Mouse (Mus musculus): ENCODE results near the gene Rhbdd2. TPM values are rescaled to one million over a fixed set of nuclear protein-coding genes. Genes with fewer than 3 reads are reported as not detected.
A peak's percentile ranks its signal among the peaks of the same experiment; 100 is the strongest.
"Not testable (repeated sequence)": the region's sequence is repeated elsewhere in the genome, so short reads cannot be mapped to it uniquely, and the experiment has no call there.

The Rhbdd2 gene
- polyA plus RNA-seq, 1 experiment from 2014 or later: 44.8 TPM

GRCm38 (mm10) chr5:135607581-135607980, 24.8 kb upstream of the Rhbdd2 start:
- WGBS: 46% methylated on average over 1 of the region's 1 CpGs
- H3K4me3 ChIP-seq (ENCODE audit: low read depth, low read length): no peak overlapping the region

DNA sequence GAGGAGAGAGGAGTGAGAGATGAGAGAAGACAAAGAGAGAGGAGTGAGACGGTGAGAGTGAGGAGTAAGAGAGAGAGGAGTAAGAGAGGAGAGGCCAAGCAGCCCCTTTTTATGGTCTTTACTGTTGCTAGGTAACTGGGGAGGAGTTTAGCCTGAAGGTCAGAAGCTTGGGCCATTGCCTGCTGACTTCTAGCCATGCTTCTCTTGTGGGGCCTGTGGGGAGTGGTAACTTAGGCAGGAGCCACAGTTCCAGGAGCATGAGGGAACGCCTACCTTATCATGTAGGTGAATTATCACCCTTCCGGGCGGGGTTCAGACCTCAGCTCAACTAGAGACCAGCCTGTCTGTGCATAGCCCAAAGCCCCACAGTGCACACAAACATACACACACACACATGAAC, 22.6 kb upstream of the Rhbdd2 start:
- Histone ChIP-seq H3K9ac (ENCODE audit: low read length) (no peak overlapping the region), H3K4me2 (replicated peaks; ENCODE audit: low read depth) (no peak overlapping the region), H3K36me3 (ENCODE audit: control insufficient read depth, insufficient read depth, low read length) (no peaks in the 10 kb centered on the region), H3K9me3 (ENCODE audit: control insufficient read depth, low read length) (no peaks in the 10 kb centered on the region), H3K4me1 (replicated peaks; ENCODE audit: control insufficient read depth, insufficient read depth) (no peaks in the 10 kb centered on the region), H3K4me3 (ENCODE audit: low read depth, low read length) (no peak overlapping the region), H3K27me3 (ENCODE audit: control insufficient read depth, insufficient read depth, low read length) (no peaks in the 10 kb centered on the region), H3K27ac (replicated peaks) (no peak overlapping the region)
- no peak for ATAC-seq (ENCODE audit: low FRiP score, low TSS enrichment)
- WGBS: 62% methylated on average over 4 of the region's 4 CpGs
- TF ChIP-seq EP300 (optimal IDR thresholded peaks at IDR 0.05): no peak
- no peak for TF ChIP-seq CTCF (IDR thresholded peaks at IDR 0.05; ENCODE audit: low read depth)
- DNase-seq (ENCODE audit: low spot score): no peak

More at GRCm38 (mm10) chr5:135607581-135607980, 24.8 kb upstream of the Rhbdd2 start:
- DNase-seq (ENCODE audit: low spot score) (no peak), ATAC-seq (ENCODE audit: low FRiP score, low TSS enrichment) (no peak)
- H3K9me3 ChIP-seq (ENCODE audit: control insufficient read depth, low read length): peaks cover 4% of the 10 kb centered on the region; the same call in 1 of the 2 replicates
- no peak overlapping the region for H3K27ac ChIP-seq (replicated peaks)
- H3K36me3 ChIP-seq (ENCODE audit: control insufficient read depth, insufficient read depth, low read length): no peaks in the 10 kb centered on the region
- H3K9ac ChIP-seq (ENCODE audit: low read length): no peak overlapping the region
- no peaks in the 10 kb centered on the region for H3K27me3 ChIP-seq (ENCODE audit: control insufficient read depth, insufficient read depth, low read length)
- H3K4me2 ChIP-seq (replicated peaks; ENCODE audit: low read depth): no peak overlapping the region
- TF ChIP-seq EP300 (optimal IDR thresholded peaks at IDR 0.05): no peak
- TF ChIP-seq CTCF (IDR thresholded peaks at IDR 0.05; ENCODE audit: low read depth): no peak
- no peaks in the 10 kb centered on the region for H3K4me1 ChIP-seq (replicated peaks; ENCODE audit: control insufficient read depth, insufficient read depth)

DNA sequence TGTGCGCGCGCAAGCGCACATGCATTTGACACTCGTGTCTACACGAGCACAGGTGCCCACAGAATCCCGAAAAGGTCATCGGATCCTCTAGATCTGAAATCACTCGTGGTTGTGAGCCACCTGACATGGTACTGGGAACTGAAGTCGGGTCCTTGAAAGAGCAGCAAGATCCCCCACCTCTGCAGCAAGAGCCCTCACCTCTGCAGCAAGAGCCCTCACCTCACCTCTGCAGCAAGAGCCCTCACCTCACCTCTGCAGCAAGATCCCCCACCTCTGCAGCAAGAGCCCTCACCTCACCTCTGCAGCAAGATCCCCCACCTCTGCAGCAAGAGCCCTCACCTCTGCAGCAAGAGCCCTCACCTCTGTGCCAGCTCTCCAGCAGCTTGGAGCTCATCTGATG, 12.7 kb upstream of the Rhbdd2 start:
- not testable (repeated sequence) for ATAC-seq (ENCODE audit: low FRiP score, low TSS enrichment); H3K36me3 ChIP-seq (ENCODE audit: control insufficient read depth, insufficient read depth, low read length); H3K27ac ChIP-seq (replicated peaks); H3K4me3 ChIP-seq (ENCODE audit: low read depth, low read length); H3K4me1 ChIP-seq (replicated peaks; ENCODE audit: control insufficient read depth, insufficient read depth); H3K4me2 ChIP-seq (replicated peaks; ENCODE audit: low read depth); H3K9me3 ChIP-seq (ENCODE audit: control insufficient read depth, low read length); H3K9ac ChIP-seq (ENCODE audit: low read length); H3K27me3 ChIP-seq (ENCODE audit: control insufficient read depth, insufficient read depth, low read length); DNase-seq (ENCODE audit: low spot score)
- WGBS: 86% methylated on average over 10 of the region's 10 CpGs

GRCm38 (mm10) chr5:135620526-135620925, 11.9 kb upstream of the Rhbdd2 start:
- Histone ChIP-seq H3K4me3 (ENCODE audit: low read depth, low read length) (no peak overlapping the region), H3K9ac (ENCODE audit: low read length) (no peak overlapping the region), H3K4me2 (replicated peaks; ENCODE audit: low read depth) (no peak overlapping the region), H3K9me3 (ENCODE audit: control insufficient read depth, low read length) (no peaks in the 10 kb centered on the region), H3K27ac (replicated peaks) (no peak overlapping the region), H3K4me1 (replicated peaks; ENCODE audit: control insufficient read depth, insufficient read depth) (no peaks in the 10 kb centered on the region), H3K36me3 (ENCODE audit: control insufficient read depth, insufficient read depth, low read length) (no peaks in the 10 kb centered on the region), H3K27me3 (ENCODE audit: control insufficient read depth, insufficient read depth, low read length) (no peaks in the 10 kb centered on the region)
- no peak for ATAC-seq (ENCODE audit: low FRiP score, low TSS enrichment)
- TF ChIP-seq EP300 (optimal IDR thresholded peaks at IDR 0.05) (no peak), CTCF (IDR thresholded peaks at IDR 0.05; ENCODE audit: low read depth) (no peak)
- no peak for DNase-seq (ENCODE audit: low spot score)
- WGBS: 83% methylated on average over 9 of the region's 9 CpGs

DNA sequence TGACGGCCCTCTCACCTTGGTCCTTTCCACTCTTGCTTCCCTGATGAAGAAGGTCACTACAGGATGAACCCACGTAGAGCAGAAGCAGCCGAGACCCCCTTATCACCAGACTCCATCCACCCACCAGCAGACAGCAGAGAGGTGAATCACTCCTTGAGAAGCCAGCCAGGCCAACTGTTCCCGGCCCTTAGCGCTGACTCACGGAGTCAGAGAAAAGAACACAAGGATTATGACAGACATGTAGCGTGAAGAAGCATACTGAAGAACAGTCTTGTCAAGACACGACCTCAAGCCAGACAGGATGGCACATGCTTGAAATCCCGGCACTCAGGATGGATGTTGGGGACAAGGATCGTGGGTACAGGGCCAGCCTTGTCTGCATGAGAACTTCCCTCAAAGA, 10.7 kb upstream of the Rhbdd2 start:
- DNase-seq (ENCODE audit: low spot score) (no peak), ATAC-seq (ENCODE audit: low FRiP score, low TSS enrichment) (peak; percentile 32; the same call in 1 of the 2 replicates)
- H3K4me3 ChIP-seq (ENCODE audit: low read depth, low read length): no peak overlapping the region
- no peak overlapping the region for H3K9ac ChIP-seq (ENCODE audit: low read length)
- TF ChIP-seq EP300 (optimal IDR thresholded peaks at IDR 0.05) (no peak), CTCF (IDR thresholded peaks at IDR 0.05; ENCODE audit: low read depth) (no peak)
- WGBS: 66% methylated on average over 10 of the region's 10 CpGs
- no peak overlapping the region for H3K4me2 ChIP-seq (replicated peaks; ENCODE audit: low read depth)
- H3K27ac ChIP-seq (replicated peaks): no peak overlapping the region
- H3K9me3 ChIP-seq (ENCODE audit: control insufficient read depth, low read length): no peaks in the 10 kb centered on the region
- H3K36me3 ChIP-seq (ENCODE audit: control insufficient read depth, insufficient read depth, low read length): no peaks in the 10 kb centered on the region
- H3K4me1 ChIP-seq (replicated peaks; ENCODE audit: control insufficient read depth, insufficient read depth): no peaks in the 10 kb centered on the region
- H3K27me3 ChIP-seq (ENCODE audit: control insufficient read depth, insufficient read depth, low read length): no peaks in the 10 kb centered on the region

DNA sequence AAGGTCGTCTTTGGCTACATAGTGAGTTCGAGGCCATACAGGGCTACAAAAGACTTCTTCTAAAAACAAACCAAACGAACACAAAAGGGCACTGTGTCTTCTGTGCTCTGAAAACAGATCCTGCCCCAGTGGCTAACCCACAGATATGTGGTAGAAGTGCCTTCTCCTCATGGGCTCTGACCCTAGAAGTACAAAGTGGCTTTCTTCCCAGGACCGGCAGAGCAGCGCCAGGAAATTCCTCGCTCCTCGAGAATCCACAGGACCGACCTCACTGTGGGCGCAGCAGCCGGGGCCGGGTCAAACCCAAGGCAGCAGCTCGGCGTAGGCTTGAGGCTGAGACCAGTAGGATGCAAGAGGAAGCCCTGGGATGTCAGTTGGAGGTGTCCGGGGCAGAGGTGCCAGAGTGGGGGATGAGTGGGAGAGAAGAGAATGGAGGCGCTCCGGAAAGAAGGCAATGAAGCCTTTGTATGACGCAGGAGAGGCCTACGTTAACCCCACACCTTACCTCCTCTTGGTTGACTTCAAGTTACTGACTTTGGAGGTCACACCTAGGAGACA, 9.3 kb upstream of the Rhbdd2 start:
- Histone ChIP-seq H3K4me2 (replicated peaks; ENCODE audit: low read depth) (no peak overlapping the region), H3K27me3 (ENCODE audit: control insufficient read depth, insufficient read depth, low read length) (no peaks in the 10 kb centered on the region), H3K27ac (replicated peaks) (peak overlapping the region; percentile 58), H3K4me3 (ENCODE audit: low read depth, low read length) (no peak overlapping the region), H3K36me3 (ENCODE audit: control insufficient read depth, insufficient read depth, low read length) (no peaks in the 10 kb centered on the region), H3K9ac (ENCODE audit: low read length) (no peak overlapping the region), H3K9me3 (ENCODE audit: control insufficient read depth, low read length) (no peaks in the 10 kb centered on the region), H3K4me1 (replicated peaks; ENCODE audit: control insufficient read depth, insufficient read depth) (no peaks in the 10 kb centered on the region)
- 70% methylated on average over 18 of the region's 18 CpGs for WGBS
- peak; percentile 19 for DNase-seq (ENCODE audit: low spot score)
- TF ChIP-seq CTCF (IDR thresholded peaks at IDR 0.05; ENCODE audit: low read depth) (no peak), EP300 (optimal IDR thresholded peaks at IDR 0.05) (no peak)
- peak; percentile 61 for ATAC-seq (ENCODE audit: low FRiP score, low TSS enrichment)

All from stomach, postnatal 0 days (tissue).